Mouse (Mus musculus) heart, postnatal 0 days (tissue): ENCODE measurements around the gene Raly. TPM values are rescaled to one million over a fixed set of nuclear protein-coding genes. Genes with fewer than 3 reads are reported as not detected.
"Not testable (repeated sequence)": the region's sequence is repeated elsewhere in the genome, so short reads cannot be mapped to it uniquely, and the experiment has no call there.

Source experiments
- ATAC-seq: fragments of 200-750 bp; cut with Nextera tagmentation; 2 replicates; pipeline ENCODE4 v1.8.0; 2017; ENCODE audit warnings: low read depth, moderate number of reproducible peaks, moderate library complexity; ENCODE audit not compliant: insufficient read depth
- DNase-seq: peaks from one replicate; pipeline ENCODE4 v3.0.0-alpha.2; 2016; ENCODE audit warnings: low spot score
- H3K27ac ChIP-seq: fragments of 300-500 bp; sonication (generic); 2 replicates; pipeline ENCODE4 v1.5.1; 2014; ENCODE audit warnings: low read depth, mild to moderate bottlenecking
- H3K27me3 ChIP-seq: fragments of 300-500 bp; sonication (generic); 2 replicates; pipeline ENCODE4 v1.6.1; 2014; ENCODE audit warnings: low read length, mixed read lengths; ENCODE audit not compliant: control insufficient read depth, insufficient read depth
- H3K36me3 ChIP-seq: fragments of 300-500 bp; sonication (generic); replicated peaks from 2 replicates; pipeline ENCODE4 v1.6.1; 2014; ENCODE audit warnings: low read length, mixed read lengths; ENCODE audit not compliant: control insufficient read depth, insufficient read depth
- H3K4me1 ChIP-seq: fragments of 300-500 bp; sonication (generic); 2 replicates; pipeline ENCODE4 v1.6.1; 2014; ENCODE audit warnings: antibody characterized with exemption; ENCODE audit not compliant: control insufficient read depth, insufficient read depth
- H3K4me2 ChIP-seq: fragments of 300-500 bp; sonication (generic); 2 replicates; pipeline ENCODE4 v1.6.1; 2014; ENCODE audit warnings: low read depth, mild to moderate bottlenecking, low read length, moderate library complexity
- H3K4me3 ChIP-seq: fragments of 300-500 bp; sonication (generic); 2 replicates; pipeline ENCODE4 v1.5.1; 2014; ENCODE audit warnings: low read depth, low read length
- H3K9ac ChIP-seq: fragments of 300-500 bp; sonication (generic); replicated peaks from 2 replicates; pipeline ENCODE4 v1.6.1; 2014; ENCODE audit warnings: low read depth, low read length, mixed read lengths
- H3K9me3 ChIP-seq: fragments of 300-500 bp; sonication (generic); replicated peaks from 2 replicates; pipeline ENCODE4 v1.6.1; 2016; ENCODE audit warnings: low read length; ENCODE audit not compliant: control insufficient read depth
- CTCF ChIP-seq: IDR thresholded peaks from 2 replicates; pipeline ENCODE4 v1.5.1; 2016; ENCODE audit warnings: antibody characterized with exemption, control low read depth, low read depth
- EP300 ChIP-seq: IDR thresholded peaks from 2 replicates; pipeline ENCODE4 v1.6.1; 2016; ENCODE audit warnings: antibody characterized with exemption, low read depth
- WGBS: fragments of 180-500 bp; shearing (Covaris S2); extraction: QIAGEN DNeasy Blood & Tissue Kit; methylation state at CpG from one replicate; pipeline ENCODE4 v1.1.7; 2014; 5-methylcytosine and 5-hydroxymethylcytosine counted together
- polyA plus RNA-seq: library from polyadenylated mRNA; unstranded; fragments of >200 nt; fragmentation: Nextera tagmentation; extraction: Ambion mirVana; gene quantifications from 2 replicates; pipeline ENCODE4 v1.2.1, GENCODE M21; 2015
- total RNA-seq: library from RNA; depleted of rRNA; stranded (reverse); fragments of >200 nt; gene quantifications from 2 replicates; pipeline ENCODE4 v1.2.3, GENCODE M21; 2014; ENCODE audit warnings: low replicate concordance

Gene Raly
- total and polyA plus RNA-seq, 2 experiments from 2014 or later: 21.7 to 266 TPM

GRCm38 (mm10) chr2:154876621-154877020 lies 85.7 kb downstream of the Raly start:
- WGBS: 86% methylated on average over 2 of the region's 2 CpGs
- no peaks in the 10 kb centered on the region for H3K4me1 ChIP-seq
- H3K9me3 ChIP-seq: no peaks in the 10 kb centered on the region
- DNase-seq: no peak
- H3K4me3 ChIP-seq: no peak overlapping the region
- ATAC-seq: no peak
- no peak overlapping the region for H3K27ac ChIP-seq
- H3K9ac ChIP-seq: no peak overlapping the region
- peaks cover 67% of the 10 kb centered on the region for H3K36me3 ChIP-seq
- no peak overlapping the region for H3K4me2 ChIP-seq
- H3K27me3 ChIP-seq: no peaks in the 10 kb centered on the region
- TF ChIP-seq EP300 (no peak), CTCF (no peak)

DNA sequence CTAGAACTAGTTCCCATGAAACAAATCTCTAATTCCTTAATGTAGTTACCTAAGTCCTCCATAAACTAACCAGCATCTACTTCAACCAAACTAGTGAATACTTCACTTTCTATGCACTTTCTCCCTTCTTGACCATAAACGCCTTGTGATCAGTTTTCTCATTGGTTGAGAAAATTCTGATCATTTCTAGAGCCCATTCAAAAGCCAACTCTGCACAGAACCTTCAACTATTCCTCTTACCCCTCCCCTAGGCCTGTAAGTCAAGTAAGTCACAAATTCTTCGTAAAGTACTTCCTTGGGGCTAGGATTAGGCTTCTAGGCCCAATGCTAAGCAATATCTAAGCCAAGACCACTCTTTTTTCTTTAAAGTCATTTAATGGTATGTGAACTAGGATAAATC lies 100.7 kb downstream of the Raly start:
- Histone ChIP-seq H3K4me3 (peak overlapping the region; percentile 63), H3K36me3 (peaks cover 15% of the 10 kb centered on the region), H3K27me3 (no peaks in the 10 kb centered on the region), H3K4me2 (peak overlapping the region; percentile 69), H3K9me3 (no peaks in the 10 kb centered on the region), H3K9ac (peak overlapping the region; percentile 65), H3K4me1 (peaks cover 18% of the 10 kb centered on the region), H3K27ac (peak overlapping the region; percentile 82)
- DNase-seq (no peak), ATAC-seq (no peak)
- TF ChIP-seq EP300 (no peak), CTCF (no peak)
- 8% methylated on average over 2 of the region's 2 CpGs for WGBS

- H3K9me3 ChIP-seq: no peaks in the 10 kb centered on the region
- H3K27ac ChIP-seq: peak within 1 kb of the TSS; percentile 82
- TF ChIP-seq EP300: no peak
- no peak for TF ChIP-seq CTCF
- under 1% methylated on average over 75 of the region's 75 CpGs for WGBS
- H3K36me3 ChIP-seq: peaks cover 8% of the 10 kb centered on the region; the same call in 1 of the 2 replicates
- H3K27me3 ChIP-seq: no peaks in the 10 kb centered on the region
- DNase-seq (peak; percentile 96), ATAC-seq (peak; percentile 98)
- H3K9ac ChIP-seq: peak within 1 kb of the TSS; percentile 65
- H3K4me2 ChIP-seq: peak within 1 kb of the TSS; percentile 75
- peak within 1 kb of the TSS; percentile 63 for H3K4me3 ChIP-seq
- peaks cover 18% of the 10 kb centered on the region for H3K4me1 ChIP-seq
These were observed 101.5 kb downstream of the Raly start, which contains the start of gene Eif2s2 for GRCm38 (mm10) chr2:154892201-154893044. Gene Eif2s2, minus strand, starts transcription at chr2:154892935.

GRCm38 (mm10) chr2:154893045-154893385 lies 102.1 kb downstream of the Raly start:
- no peaks in the 10 kb centered on the region for H3K27me3 ChIP-seq
- no peak overlapping the region for H3K27ac ChIP-seq
- peak overlapping the region; percentile 63 for H3K4me3 ChIP-seq
- DNase-seq: no peak
- ATAC-seq: no peak
- WGBS: 7% methylated on average over 12 of the region's 12 CpGs
- TF ChIP-seq CTCF: no peak
- TF ChIP-seq EP300: no peak
- peaks cover 4% of the 10 kb centered on the region; the same call in 1 of the 2 replicates for H3K36me3 ChIP-seq
- H3K4me2 ChIP-seq: peak overlapping the region; percentile 75
- peaks cover 18% of the 10 kb centered on the region for H3K4me1 ChIP-seq
- no peaks in the 10 kb centered on the region for H3K9me3 ChIP-seq
- peak overlapping the region; percentile 41; the same call in 1 of the 2 replicates for H3K9ac ChIP-seq

- H3K4me3 ChIP-seq: no peak overlapping the region
- H3K27ac ChIP-seq: no peak overlapping the region
- H3K27me3 ChIP-seq: no peaks in the 10 kb centered on the region
- H3K9me3 ChIP-seq: no peaks in the 10 kb centered on the region
- no peak overlapping the region for H3K9ac ChIP-seq
- no peak for DNase-seq
- WGBS: 67% methylated on average over 4 of the region's 4 CpGs
- TF ChIP-seq EP300: no peak
- TF ChIP-seq CTCF: no peak
- no peak for ATAC-seq
- peaks cover 18% of the 10 kb centered on the region for H3K4me1 ChIP-seq
- no peak overlapping the region; the same call in 1 of the 2 replicates for H3K4me2 ChIP-seq
- no peaks in the 10 kb centered on the region for H3K36me3 ChIP-seq
These were observed 102.7 kb downstream of the Raly start for GRCm38 (mm10) chr2:154893548-154893947.

- 76% methylated on average over 8 of the region's 8 CpGs for WGBS
- ATAC-seq, H3K9me3 ChIP-seq, DNase-seq, H3K4me1 ChIP-seq, H3K4me2 ChIP-seq, H3K27me3 ChIP-seq, H3K4me3 ChIP-seq, H3K9ac ChIP-seq, H3K27ac ChIP-seq, H3K36me3 ChIP-seq: not testable (repeated sequence)
These were observed 108.1 kb downstream of the Raly start for GRCm38 (mm10) chr2:154899004-154899403.

DNA sequence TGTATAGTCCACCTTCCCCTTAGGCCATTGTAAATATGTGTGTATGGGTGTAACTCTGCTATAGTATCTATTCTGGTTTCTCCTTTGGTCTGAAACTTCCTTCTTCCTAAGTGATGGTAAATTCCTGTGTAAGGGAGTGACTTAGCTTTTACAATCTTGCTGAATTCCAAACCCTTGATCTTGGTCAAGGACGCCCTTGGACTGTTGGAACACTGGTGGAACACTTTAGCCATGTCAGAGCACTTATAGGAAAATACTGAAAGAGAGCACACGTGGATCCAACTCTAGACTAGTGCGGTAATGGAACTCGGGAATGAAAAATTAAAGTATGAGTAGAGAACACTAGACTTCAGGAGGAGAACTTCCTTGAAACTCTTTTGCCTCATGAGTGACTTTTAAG lies 108.5 kb downstream of the Raly start:
- H3K4me3 ChIP-seq, ATAC-seq, DNase-seq, H3K9me3 ChIP-seq, H3K27me3 ChIP-seq, H3K4me1 ChIP-seq, H3K9ac ChIP-seq, H3K27ac ChIP-seq, H3K36me3 ChIP-seq, H3K4me2 ChIP-seq: not testable (repeated sequence)
- WGBS: 75% methylated on average over 4 of the region's 4 CpGs
